Mouse (Mus musculus): ENCODE measurements around the gene Thoc6.

- TF ChIP-seq CTCF (IDR thresholded peaks at IDR 0.05; ENCODE audit: low read depth) (no peak), EP300 (optimal IDR thresholded peaks at IDR 0.05) (no peak)
These were observed 48.2 kb upstream of the Thoc6 start for GRCm38 (mm10) chr17:23721886-23722285.

Data from stomach, postnatal 0 days (tissue).